Mouse (Mus musculus): ENCODE results near the gene Bik. TPM values are rescaled to one million over a fixed set of nuclear protein-coding genes. Genes with fewer than 3 reads are reported as not detected.

Gene Bik
- polyA plus RNA-seq, 1 experiment: 0.31 TPM

DNA sequence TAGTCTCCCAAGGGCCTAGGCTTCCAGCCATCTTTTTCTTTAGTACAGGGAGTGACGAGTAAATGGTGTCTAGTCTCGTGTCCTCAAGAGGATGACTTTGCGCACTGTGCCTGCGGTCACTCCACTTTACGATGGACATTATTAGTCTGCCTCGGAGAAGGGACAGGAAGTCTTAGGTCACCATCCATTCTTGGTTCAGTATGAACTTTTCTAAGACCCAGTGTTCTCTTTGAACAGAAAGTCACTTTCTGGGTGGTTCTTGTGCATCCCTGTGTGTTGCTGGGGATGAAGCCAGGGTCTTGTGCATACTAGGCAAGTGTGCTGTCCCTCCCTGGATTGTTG is 9.2 kb downstream of the Bik start:
- TF ChIP-seq POLR2A (IDR thresholded peaks at IDR 0.05; ENCODE audit: extremely low read depth, insufficient read depth, low read length): no peak
- TF ChIP-seq CTCF (IDR thresholded peaks at IDR 0.05; ENCODE audit: extremely low read depth, insufficient read depth, low read length): no peak

DNA sequence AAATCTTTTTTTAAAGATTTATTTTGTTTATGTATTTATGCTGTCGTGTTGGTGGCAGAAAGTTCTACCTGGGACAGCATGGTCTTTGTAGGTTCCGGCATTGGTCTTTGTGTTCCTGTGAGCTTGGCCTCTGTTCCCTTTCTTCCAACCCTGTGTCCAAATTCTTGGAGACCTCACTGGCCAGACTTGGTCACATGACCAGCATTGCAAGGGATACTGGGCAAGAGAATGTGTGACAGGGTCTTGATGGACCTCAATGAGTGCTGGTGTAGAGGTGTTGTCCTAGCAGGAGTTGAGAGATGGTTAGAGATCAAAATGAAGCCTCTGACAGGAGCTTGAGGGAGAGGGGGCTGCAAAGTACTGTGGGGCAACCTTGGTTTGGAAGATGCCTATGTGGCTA is 12.2 kb downstream of the Bik start:
- Histone ChIP-seq H3K4me3 (ENCODE audit: insufficient read depth, low read length) (no peak overlapping the region), H3K4me1 (ENCODE audit: control insufficient read depth, insufficient read depth, low read length) (no peaks in the 10 kb centered on the region), H3K27ac (ENCODE audit: insufficient read depth, low read length) (no peak overlapping the region)
- TF ChIP-seq CTCF (IDR thresholded peaks at IDR 0.05; ENCODE audit: extremely low read depth, insufficient read depth, low read length) (no peak), POLR2A (IDR thresholded peaks at IDR 0.05; ENCODE audit: extremely low read depth, insufficient read depth, low read length) (no peak)

More for the DNA sequence above, 9.2 kb downstream of the Bik start:
- H3K4me3 ChIP-seq (ENCODE audit: insufficient read depth, low read length): no peak overlapping the region
- no peaks in the 10 kb centered on the region for H3K4me1 ChIP-seq (ENCODE audit: control insufficient read depth, insufficient read depth, low read length)
- H3K27ac ChIP-seq (ENCODE audit: insufficient read depth, low read length): no peak overlapping the region

DNA sequence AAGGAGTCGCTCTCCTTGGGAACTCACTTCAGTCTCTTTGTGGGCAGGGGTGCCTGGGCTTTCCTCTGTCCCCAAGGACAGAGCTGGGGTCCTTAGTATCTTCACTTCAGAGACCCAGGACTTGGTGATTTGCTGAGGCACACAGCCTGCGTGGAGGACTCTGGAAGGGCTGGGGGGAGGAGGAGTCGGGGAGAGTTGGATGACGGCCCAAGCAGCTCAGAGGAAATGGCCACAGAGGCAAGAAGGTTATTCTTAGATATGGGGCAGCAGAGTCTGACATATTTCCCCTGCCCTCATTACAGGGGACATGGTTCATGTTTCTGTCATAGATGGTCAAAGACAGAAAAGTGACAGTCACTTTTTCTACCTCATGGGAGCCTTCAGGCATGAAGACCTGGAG is 13.2 kb downstream of the Bik start:
- TF ChIP-seq CTCF (IDR thresholded peaks at IDR 0.05; ENCODE audit: extremely low read depth, insufficient read depth, low read length) (no peak), POLR2A (IDR thresholded peaks at IDR 0.05; ENCODE audit: extremely low read depth, insufficient read depth, low read length) (no peak)
- H3K27ac ChIP-seq (ENCODE audit: insufficient read depth, low read length): no peak overlapping the region
- no peaks in the 10 kb centered on the region for H3K4me1 ChIP-seq (ENCODE audit: control insufficient read depth, insufficient read depth, low read length)
- H3K4me3 ChIP-seq (ENCODE audit: insufficient read depth, low read length): no peak overlapping the region

DNA sequence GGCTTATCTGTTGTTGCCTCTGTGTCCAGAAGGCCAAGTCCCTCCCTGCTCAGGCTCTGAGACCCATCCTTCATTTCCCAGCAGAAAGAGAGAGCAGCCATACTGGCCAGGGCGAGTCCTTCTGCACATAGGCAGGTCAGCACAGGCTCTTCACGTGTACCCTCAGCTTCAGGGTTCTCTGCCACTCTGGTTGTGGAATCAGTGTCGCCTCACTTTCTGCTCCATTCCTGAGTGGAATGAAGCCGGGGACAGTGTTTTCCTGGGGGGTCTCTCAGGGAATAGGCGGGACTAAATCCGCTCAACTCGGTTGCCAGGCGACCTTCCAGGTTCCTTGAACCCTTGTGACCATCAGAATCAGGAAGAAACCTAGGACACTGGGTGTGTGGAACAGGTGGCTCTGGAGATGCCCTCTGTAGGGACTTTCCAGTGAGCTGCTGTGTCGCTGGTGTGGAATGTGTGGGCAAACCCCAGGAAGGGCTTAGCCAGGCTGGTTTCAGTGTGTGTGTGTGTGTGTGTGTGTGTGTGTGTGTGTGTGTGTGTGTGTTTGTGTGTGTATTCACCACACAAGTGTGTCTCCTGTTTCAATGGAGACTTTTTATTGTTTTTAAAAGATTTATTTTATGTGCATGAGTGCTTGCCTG is 15.1 kb downstream of the Bik start:
- no peak for TF ChIP-seq CTCF (IDR thresholded peaks at IDR 0.05; ENCODE audit: extremely low read depth, insufficient read depth, low read length)
- no peak for TF ChIP-seq POLR2A (IDR thresholded peaks at IDR 0.05; ENCODE audit: extremely low read depth, insufficient read depth, low read length)
- H3K27ac ChIP-seq (ENCODE audit: insufficient read depth, low read length): no peak overlapping the region
- H3K4me3 ChIP-seq (ENCODE audit: insufficient read depth, low read length): no peak overlapping the region
- H3K4me1 ChIP-seq (ENCODE audit: control insufficient read depth, insufficient read depth, low read length): no peaks in the 10 kb centered on the region

DNA sequence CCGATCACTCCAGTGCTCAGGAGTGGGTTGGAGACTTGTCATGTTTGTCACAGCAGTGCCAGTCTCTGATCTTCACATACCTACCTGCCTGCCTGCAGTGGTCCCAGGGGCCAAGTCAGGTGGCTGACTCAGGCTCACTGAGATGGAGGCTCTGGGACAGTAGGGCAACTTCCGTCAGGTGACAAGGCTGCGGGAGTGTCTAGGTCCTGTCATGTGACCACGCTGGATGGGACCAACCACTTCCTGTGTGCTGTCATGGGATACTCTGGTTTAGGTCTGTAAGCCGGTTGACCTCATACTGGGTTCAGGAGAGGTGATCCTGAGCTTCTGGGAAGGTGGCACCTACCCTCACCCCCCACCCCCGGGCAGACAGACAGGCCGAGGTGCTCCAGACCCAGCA is 19.4 kb downstream of the Bik start:
- H3K27ac ChIP-seq (ENCODE audit: insufficient read depth, low read length): no peak overlapping the region
- no peaks in the 10 kb centered on the region for H3K4me1 ChIP-seq (ENCODE audit: control insufficient read depth, insufficient read depth, low read length)
- no peak overlapping the region for H3K4me3 ChIP-seq (ENCODE audit: insufficient read depth, low read length)
- TF ChIP-seq CTCF (IDR thresholded peaks at IDR 0.05; ENCODE audit: extremely low read depth, insufficient read depth, low read length) (no peak), POLR2A (IDR thresholded peaks at IDR 0.05; ENCODE audit: extremely low read depth, insufficient read depth, low read length) (no peak)

DNA sequence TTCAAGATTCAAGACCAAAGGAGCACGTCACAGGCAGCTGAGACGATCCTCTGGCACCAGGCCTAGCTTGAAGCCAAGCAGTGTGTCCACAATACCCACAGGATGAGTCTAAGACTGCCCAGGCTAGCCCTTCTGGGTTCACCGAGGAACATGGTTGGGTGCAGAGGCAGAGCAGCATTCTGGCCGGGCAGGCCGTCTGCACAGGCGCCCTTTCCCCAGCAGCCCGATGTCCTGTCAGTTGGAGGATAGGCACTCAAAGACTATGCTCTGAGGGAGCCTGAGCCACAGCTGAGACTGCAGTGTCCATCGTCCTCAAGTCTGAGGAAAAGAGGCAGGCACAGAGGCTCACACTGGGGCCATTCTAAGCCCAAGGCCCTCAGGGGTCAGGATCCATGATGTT is 20.5 kb downstream of the Bik start:
- Histone ChIP-seq H3K4me1 (ENCODE audit: control insufficient read depth, insufficient read depth, low read length) (no peaks in the 10 kb centered on the region), H3K4me3 (ENCODE audit: insufficient read depth, low read length) (no peak overlapping the region), H3K27ac (ENCODE audit: insufficient read depth, low read length) (no peak overlapping the region)
- no peak for TF ChIP-seq POLR2A (IDR thresholded peaks at IDR 0.05; ENCODE audit: extremely low read depth, insufficient read depth, low read length)

DNA sequence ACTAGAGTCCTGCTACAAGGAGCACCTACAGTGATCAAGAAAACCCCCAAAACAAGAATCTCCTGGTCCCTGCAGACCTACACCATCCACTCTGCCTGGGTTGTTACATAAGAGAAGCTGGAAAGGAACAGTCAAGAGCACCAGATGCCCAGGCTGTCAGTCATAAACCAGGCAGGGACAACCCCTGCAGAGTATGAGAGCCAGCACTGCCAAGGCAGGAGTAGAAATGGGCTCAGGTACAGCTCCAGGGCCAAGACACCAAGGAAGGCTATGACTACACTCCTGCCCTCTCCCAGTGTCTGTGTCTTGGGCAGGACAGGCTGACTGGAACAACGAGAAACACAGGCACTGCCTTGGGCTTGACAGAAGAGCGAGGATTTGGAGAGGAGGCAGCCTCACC is 23.5 kb downstream of the Bik start:
- Histone ChIP-seq H3K4me1 (ENCODE audit: control insufficient read depth, insufficient read depth, low read length) (peaks cover 2% of the 10 kb centered on the region; the same call in 1 of the 2 replicates), H3K4me3 (ENCODE audit: insufficient read depth, low read length) (no peak overlapping the region), H3K27ac (ENCODE audit: insufficient read depth, low read length) (no peak overlapping the region)
- no peak for TF ChIP-seq CTCF (IDR thresholded peaks at IDR 0.05; ENCODE audit: extremely low read depth, insufficient read depth, low read length)
- no peak for TF ChIP-seq POLR2A (IDR thresholded peaks at IDR 0.05; ENCODE audit: extremely low read depth, insufficient read depth, low read length)

DNA sequence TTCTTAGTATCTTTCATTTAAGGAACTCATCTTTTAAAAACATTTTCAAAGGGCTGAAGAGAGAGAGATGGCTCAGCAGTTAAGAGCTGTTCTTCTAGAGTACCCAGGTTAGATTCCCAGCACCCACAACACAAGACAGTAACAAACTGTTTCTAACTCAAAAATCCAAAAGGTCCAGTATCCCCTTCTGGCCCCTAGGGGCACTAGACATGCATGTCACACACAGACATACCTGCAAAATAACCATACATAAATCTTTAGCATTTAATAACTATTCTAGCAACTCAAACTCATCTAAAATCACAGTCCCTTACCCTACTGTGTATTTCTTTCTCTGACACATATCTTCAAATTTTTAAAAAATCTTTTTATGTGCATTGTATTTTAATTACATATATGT is 27.2 kb downstream of the Bik start:
- TF ChIP-seq CTCF (IDR thresholded peaks at IDR 0.05; ENCODE audit: extremely low read depth, insufficient read depth, low read length): no peak
- no peak for TF ChIP-seq POLR2A (IDR thresholded peaks at IDR 0.05; ENCODE audit: extremely low read depth, insufficient read depth, low read length)
- Histone ChIP-seq H3K27ac (ENCODE audit: insufficient read depth, low read length) (no peak overlapping the region), H3K4me3 (ENCODE audit: insufficient read depth, low read length) (no peak overlapping the region), H3K4me1 (ENCODE audit: control insufficient read depth, insufficient read depth, low read length) (peaks cover 2% of the 10 kb centered on the region; the same call in 1 of the 2 replicates)

DNA sequence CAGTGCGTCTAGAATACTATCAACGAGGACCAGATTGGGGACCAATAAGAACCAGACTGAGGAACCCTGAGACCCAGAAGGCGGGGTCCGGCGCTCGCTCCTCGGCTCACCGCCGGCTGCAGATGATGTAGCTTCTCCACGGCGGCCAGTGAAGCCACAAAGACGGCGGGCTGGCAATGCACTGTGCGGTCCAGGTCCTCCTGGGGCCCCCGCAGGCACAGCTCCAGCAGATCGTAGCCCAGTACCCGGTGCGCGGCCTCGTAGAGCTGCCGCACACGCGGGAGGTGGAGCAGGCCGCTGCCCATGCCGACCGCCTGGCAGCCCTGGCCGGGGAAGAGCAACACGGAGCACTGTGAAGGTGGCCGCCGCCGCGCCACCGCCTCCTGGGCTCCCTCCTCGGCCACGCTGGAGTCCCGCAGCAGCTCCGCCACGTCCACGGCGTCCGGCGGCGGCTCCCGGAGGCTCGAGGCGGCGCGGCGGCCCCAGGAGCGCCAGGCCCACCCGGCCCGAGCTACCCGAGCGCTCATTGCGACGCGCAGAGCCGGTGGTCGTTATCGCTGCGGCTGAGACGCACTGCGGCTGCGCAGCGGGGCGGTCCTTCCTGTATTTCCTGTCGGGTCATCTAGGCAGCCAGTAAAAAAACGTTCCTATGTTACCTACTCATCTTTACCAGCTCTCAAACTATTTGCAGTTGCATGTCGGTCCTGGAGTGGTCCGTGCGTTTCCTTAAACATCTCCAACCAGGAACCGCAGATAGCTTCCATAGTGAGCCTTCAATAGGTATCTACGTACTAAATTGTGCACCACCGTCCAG is 28.7 kb downstream of the Bik start:
- TF ChIP-seq CTCF (IDR thresholded peaks at IDR 0.05; ENCODE audit: extremely low read depth, insufficient read depth, low read length): no peak
- TF ChIP-seq POLR2A (IDR thresholded peaks at IDR 0.05; ENCODE audit: extremely low read depth, insufficient read depth, low read length): peak; percentile 89
- H3K27ac ChIP-seq (ENCODE audit: insufficient read depth, low read length): peak overlapping the region; percentile 50; the same call in 1 of the 2 replicates
- H3K4me1 ChIP-seq (ENCODE audit: control insufficient read depth, insufficient read depth, low read length): peaks cover 2% of the 10 kb centered on the region; the same call in 1 of the 2 replicates
- peak overlapping the region; percentile 26 for H3K4me3 ChIP-seq (ENCODE audit: insufficient read depth, low read length)

DNA sequence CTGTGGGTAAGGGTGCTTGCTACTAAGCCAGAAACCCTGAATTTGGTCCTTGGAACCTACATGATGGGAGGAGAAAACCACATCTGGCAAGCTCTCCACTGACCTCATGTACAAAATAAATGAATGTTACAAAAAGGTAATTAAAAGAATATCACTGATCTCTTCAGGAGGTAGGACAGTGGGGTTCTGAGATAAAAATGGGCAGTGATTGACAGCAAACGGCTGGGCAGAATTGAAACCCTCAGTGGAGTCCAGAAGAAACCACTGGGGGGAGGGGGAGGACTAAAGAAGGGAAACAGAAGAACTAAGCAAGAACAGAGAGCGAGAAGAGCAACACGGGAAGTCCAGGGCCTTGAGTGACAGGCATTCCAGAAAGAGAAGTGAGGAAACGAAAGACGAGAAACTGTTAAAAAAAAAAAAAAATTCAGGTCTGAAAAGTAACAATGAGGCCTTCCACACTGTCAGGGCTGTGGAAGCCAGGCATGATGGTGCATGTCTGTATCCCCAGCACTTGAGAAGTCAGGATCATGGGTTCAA is 34.3 kb downstream of the Bik start:
- Histone ChIP-seq H3K4me3 (ENCODE audit: insufficient read depth, low read length) (no peak overlapping the region), H3K4me1 (ENCODE audit: control insufficient read depth, insufficient read depth, low read length) (no peaks in the 10 kb centered on the region), H3K27ac (ENCODE audit: insufficient read depth, low read length) (no peak overlapping the region)
- TF ChIP-seq POLR2A (IDR thresholded peaks at IDR 0.05; ENCODE audit: extremely low read depth, insufficient read depth, low read length): no peak
- no peak for TF ChIP-seq CTCF (IDR thresholded peaks at IDR 0.05; ENCODE audit: extremely low read depth, insufficient read depth, low read length)

All from cortical plate, adult 2 months (tissue).